ENCODE assay signal across 20 mouse cellular contexts in the genomic region with DNA sequence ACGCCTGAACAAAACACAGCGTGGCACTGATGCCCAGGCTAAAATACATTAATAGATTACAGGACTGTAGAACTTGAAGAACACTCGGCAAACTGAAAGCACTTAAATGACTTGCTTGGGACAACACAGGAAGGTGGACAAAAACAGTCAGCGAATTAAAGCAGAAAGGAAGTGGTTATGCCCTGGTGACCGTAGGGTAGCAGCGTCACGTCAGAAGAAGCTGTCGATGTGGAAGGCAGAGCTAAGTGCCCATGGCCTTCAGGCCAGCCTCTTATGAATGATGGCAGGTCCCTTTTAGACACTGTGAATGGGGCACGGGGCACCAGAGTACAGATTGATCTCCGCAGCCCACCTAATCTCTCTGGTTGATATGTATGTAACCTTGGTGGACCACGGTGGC.
A peak's percentile ranks its signal among the peaks of the same experiment; 100 is the strongest.
DNase-seq lines count a peak whose midpoint lies in the region; ATAC-seq lines count a peak whose summit lies in the region.
"Had no signal": no experiment of that assay in that cellular context is flagged by ENCODE, and none has a peak within 500 bp of the region (broad histone marks: within the 10 kb centered on the region; RNA-seq: fewer than 3 reads in every experiment).

No protein-coding gene starts in this region.

- H3K4me1 ChIP-seq in megakaryocyte, embryonic 14.5 days = peaks cover 40% of the 10 kb centered on the region
- peaks cover 13% of the 10 kb centered on the region for H3K4me1 ChIP-seq in midbrain, embryonic 11.5 days (ENCODE audit: control insufficient read depth, insufficient read depth, low read length)
- peaks cover 13% of the 10 kb centered on the region for H3K4me1 ChIP-seq in midbrain, embryonic 13.5 days (replicated peaks)
- H3K4me1 ChIP-seq: embryonic facial prominence, embryonic 12.5 days had no signal

- DNase-seq in midbrain, embryonic 11.5 days (ENCODE audit: low spot score, missing footprints) = peak; percentile 53
- DNase-seq in left cerebral cortex, postnatal 10 days (ENCODE audit: extremely low spot score in 1 of 2, low spot score in 2 of 2) = no peak
- DNase-seq: adrenal gland, adult 8-10 months; adrenal gland, postnatal 14 days; adrenal gland, postnatal 36 days; cerebellum, adult 11-12 months; cerebellum, adult 2 months; cerebellum, adult 9-10 months; cerebellum, postnatal 10 days; cerebellum, postnatal 25 days; forebrain, postnatal 0 days had no signal

- no peaks in the 10 kb centered on the region for H3K27me3 ChIP-seq in megakaryocyte, embryonic 14.5 days (replicated peaks)
- H3K27me3 ChIP-seq in midbrain, embryonic 11.5 days (ENCODE audit: control insufficient read depth, insufficient read depth, low read length) = no peaks in the 10 kb centered on the region
- no peaks in the 10 kb centered on the region for H3K27me3 ChIP-seq in midbrain, embryonic 13.5 days
- H3K27me3 ChIP-seq: embryonic facial prominence, embryonic 12.5 days; forebrain, embryonic 13.5 days; forebrain, embryonic 15.5 days had no signal

- H3K4me2 ChIP-seq in midbrain, embryonic 11.5 days = no peak overlapping the region
- H3K4me2 ChIP-seq in midbrain, embryonic 13.5 days (replicated peaks) = no peak overlapping the region
- H3K4me2 ChIP-seq: embryonic facial prominence, embryonic 12.5 days; forebrain, embryonic 13.5 days; forebrain, embryonic 15.5 days had no signal

- peak overlapping the region; percentile 47 for H3K4me3 ChIP-seq in megakaryocyte, embryonic 14.5 days (replicated peaks)
- no peak overlapping the region for H3K4me3 ChIP-seq in midbrain, embryonic 11.5 days (ENCODE audit: low read depth, low read length)
- no peak overlapping the region for H3K4me3 ChIP-seq in midbrain, embryonic 13.5 days (replicated peaks)
- H3K4me3 ChIP-seq: embryonic facial prominence, embryonic 10.5 days; embryonic facial prominence, embryonic 12.5 days; forebrain, embryonic 13.5 days; forebrain, embryonic 15.5 days had no signal

- WGBS in midbrain, embryonic 11.5 days = 95% methylated on average over 11 of the region's 11 CpGs
- 92% methylated on average over 11 of the region's 11 CpGs for WGBS in midbrain, embryonic 13.5 days

- H3K9me3 ChIP-seq in megakaryocyte, embryonic 14.5 days = no peaks in the 10 kb centered on the region
- H3K9me3 ChIP-seq in midbrain, embryonic 11.5 days (ENCODE audit: control insufficient read depth, low read length) = no peaks in the 10 kb centered on the region
- H3K9me3 ChIP-seq in midbrain, embryonic 13.5 days = no peaks in the 10 kb centered on the region
- H3K9me3 ChIP-seq: embryonic facial prominence, embryonic 10.5 days; embryonic facial prominence, embryonic 12.5 days; forebrain, embryonic 13.5 days; forebrain, embryonic 15.5 days had no signal

- intact Hi-C loops in left cerebral cortex, postnatal 10 days (cut with DNase I) = no loop called here

- H3K27ac ChIP-seq in midbrain, embryonic 11.5 days (ENCODE audit: low read depth, low read length) = no peak overlapping the region
- no peak overlapping the region for H3K27ac ChIP-seq in midbrain, embryonic 13.5 days
- H3K27ac ChIP-seq: embryonic facial prominence, embryonic 10.5 days; embryonic facial prominence, embryonic 12.5 days; forebrain, embryonic 13.5 days; forebrain, embryonic 15.5 days had no signal

- peaks cover 96% of the 10 kb centered on the region for H3K36me3 ChIP-seq in megakaryocyte, embryonic 14.5 days (replicated peaks; ENCODE audit: low read length)
- no peaks in the 10 kb centered on the region; the same call in 1 of the 2 replicates for H3K36me3 ChIP-seq in midbrain, embryonic 11.5 days (ENCODE audit: control insufficient read depth, insufficient read depth, low read length)
- H3K36me3 ChIP-seq in midbrain, embryonic 13.5 days = peaks cover 23% of the 10 kb centered on the region
- H3K36me3 ChIP-seq: forebrain, embryonic 15.5 days had no signal

- no peak for ATAC-seq in megakaryocyte, adult 5-6 weeks (ENCODE audit: poor library complexity, severe bottlenecking)
- ATAC-seq in midbrain, embryonic 11.5 days (ENCODE audit: low FRiP score) = no peak
- ATAC-seq in midbrain, embryonic 13.5 days = no peak
- peak; percentile 53 to 77; a peak in 3 of 4 replicates for ATAC-seq in hematopoietic stem cell, adult 5-6 weeks (replicated peaks in 1 of 2; ENCODE audit: insufficient read depth in 1 of 2, low FRiP score in 2 of 2, low TSS enrichment in 1 of 2, low read depth in 1 of 2, poor library complexity in 2 of 2, severe bottlenecking in 2 of 2)
- no peak for ATAC-seq in activated CD4-positive, CD25-positive, alpha-beta regulatory T cell, adult 4 months
- ATAC-seq: forebrain, embryonic 13.5 days; forebrain, embryonic 15.5 days; forebrain, postnatal 0 days had no signal

- H3K9ac ChIP-seq in midbrain, embryonic 11.5 days (ENCODE audit: low read length) = no peak overlapping the region
- H3K9ac ChIP-seq in midbrain, embryonic 13.5 days (replicated peaks) = no peak overlapping the region
- H3K9ac ChIP-seq: embryonic facial prominence, embryonic 12.5 days; forebrain, embryonic 13.5 days; forebrain, embryonic 15.5 days; forebrain, postnatal 0 days had no signal

Comparison
In these comparisons a context has a peak if more than half of its experiments do, and no peak if none do; other contexts are left out.
1. ATAC-seq: peak in hematopoietic stem cell, adult 5-6 weeks (2 of 2); none in megakaryocyte, adult 5-6 weeks (single experiment), midbrain, embryonic 11.5 days (single experiment), midbrain, embryonic 13.5 days (single experiment) and activated CD4-positive, CD25-positive, alpha-beta regulatory T cell, adult 4 months (single experiment).